Mouse (Mus musculus) neural tube, embryonic 15.5 days (tissue): Measurements from ENCODE around the gene Slc2a13. TPM values are rescaled to one million over a fixed set of nuclear protein-coding genes. Genes with fewer than 3 reads are reported as not detected.

Source experiments
- ATAC-seq: fragments of 200-750 bp; cut with Nextera tagmentation; 2 replicates; pipeline ENCODE4 v1.8.0; 2017; ENCODE audit warnings: mild to moderate bottlenecking, moderate TSS enrichment, moderate library complexity; ENCODE audit not compliant: low FRiP score
- H3K27ac ChIP-seq: fragments of 300-500 bp; sonication (generic); replicated peaks from 2 replicates; pipeline ENCODE4 v1.5.1; 2015; ENCODE audit warnings: mild to moderate bottlenecking, inconsistent platforms
- H3K27me3 ChIP-seq: fragments of 300-500 bp; sonication (generic); replicated peaks from 2 replicates; pipeline ENCODE4 v1.6.1; 2015; ENCODE audit warnings: inconsistent platforms
- H3K36me3 ChIP-seq: fragments of 300-500 bp; sonication (generic); 2 replicates; pipeline ENCODE4 v1.6.1; 2015; ENCODE audit warnings: inconsistent platforms
- H3K4me1 ChIP-seq: fragments of 300-500 bp; sonication (generic); 2 replicates; pipeline ENCODE4 v1.6.1; 2015; ENCODE audit warnings: inconsistent platforms
- H3K4me2 ChIP-seq: fragments of 300-500 bp; sonication (generic); 2 replicates; pipeline ENCODE4 v1.6.1; 2015; ENCODE audit warnings: inconsistent platforms, mild to moderate bottlenecking, moderate library complexity
- H3K4me3 ChIP-seq: fragments of 300-500 bp; sonication (generic); replicated peaks from 2 replicates; pipeline ENCODE4 v1.5.1; 2015; ENCODE audit warnings: mild to moderate bottlenecking, inconsistent platforms
- H3K9ac ChIP-seq: fragments of 300-500 bp; sonication (generic); replicated peaks from 2 replicates; pipeline ENCODE4 v1.6.1; 2015; ENCODE audit warnings: mild to moderate bottlenecking, inconsistent platforms
- H3K9me3 ChIP-seq: fragments of 300-500 bp; sonication (generic); replicated peaks from 2 replicates; pipeline ENCODE4 v1.6.1; 2016; ENCODE audit warnings: inconsistent platforms
- WGBS: fragments of 180-500 bp; shearing (Covaris S2); methylation state at CpG from one replicate; pipeline ENCODE4 v1.1.7; 2015; ENCODE audit warnings: mixed read lengths; 5-methylcytosine and 5-hydroxymethylcytosine counted together
- polyA plus RNA-seq: library from polyadenylated mRNA; unstranded; fragments of >200 nt; fragmentation: Nextera tagmentation; extraction: Ambion mirVana; gene quantifications from 2 replicates; pipeline ENCODE4 v1.2.1, GENCODE M21; 2015

Slc2a13 gene
- polyA plus RNA-seq, 1 experiment from 2014 or later: 4.7 TPM

DNA sequence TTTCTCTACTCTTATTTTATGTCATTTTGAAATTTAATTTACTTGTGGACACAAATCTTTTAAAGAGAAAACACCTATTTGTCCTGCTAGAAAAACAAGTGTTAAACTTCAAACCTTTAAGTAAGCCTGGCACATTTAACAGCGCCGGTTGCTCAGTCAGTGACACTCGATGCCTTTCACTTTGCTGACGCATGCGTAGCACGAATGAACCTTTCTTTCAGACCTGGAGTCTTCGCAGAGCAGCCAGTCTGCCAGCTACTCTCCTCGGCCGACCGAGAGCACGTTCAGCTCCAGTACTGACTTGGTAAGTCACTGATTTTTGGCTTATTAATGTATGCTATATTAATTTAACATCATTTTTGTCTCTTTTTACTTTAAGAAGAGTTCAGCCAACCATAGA is 315.9 kb downstream of the Slc2a13 start:
- no peaks in the 10 kb centered on the region for H3K9me3 ChIP-seq
- no peak for ATAC-seq
- no peak overlapping the region for H3K9ac ChIP-seq
- H3K36me3 ChIP-seq: no peaks in the 10 kb centered on the region
- H3K4me3 ChIP-seq: no peak overlapping the region
- no peaks in the 10 kb centered on the region for H3K27me3 ChIP-seq
- 77% methylated on average over 11 of the region's 11 CpGs for WGBS
- H3K4me2 ChIP-seq: no peak overlapping the region
- H3K4me1 ChIP-seq: no peaks in the 10 kb centered on the region
- no peak overlapping the region for H3K27ac ChIP-seq

DNA sequence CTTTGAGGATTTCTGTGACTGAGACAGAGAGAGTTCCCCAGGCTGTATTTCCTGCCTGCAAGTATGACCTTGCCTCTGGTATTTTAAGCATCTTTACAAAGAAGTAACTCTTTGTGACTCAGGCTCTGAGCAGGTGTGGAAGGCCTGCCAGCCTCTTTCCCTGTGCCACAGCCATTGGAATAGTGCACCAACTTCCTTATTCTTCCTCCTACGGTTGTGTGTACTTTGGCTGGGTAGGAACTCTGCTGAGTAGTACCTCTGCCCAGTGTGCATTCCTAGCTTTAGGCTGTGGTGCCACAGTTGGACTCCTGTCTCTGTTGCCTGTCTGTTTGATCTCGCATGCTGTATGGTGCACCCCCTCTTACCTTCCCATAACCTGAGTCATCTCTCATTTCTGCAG is 317.8 kb downstream of the Slc2a13 start:
- H3K4me1 ChIP-seq: no peaks in the 10 kb centered on the region
- 91% methylated on average over 2 of the region's 2 CpGs for WGBS
- H3K27ac ChIP-seq: no peak overlapping the region
- no peaks in the 10 kb centered on the region for H3K9me3 ChIP-seq
- no peaks in the 10 kb centered on the region for H3K27me3 ChIP-seq
- H3K4me3 ChIP-seq: no peak overlapping the region
- H3K36me3 ChIP-seq: no peaks in the 10 kb centered on the region
- ATAC-seq: no peak
- H3K9ac ChIP-seq: no peak overlapping the region
- H3K4me2 ChIP-seq: no peak overlapping the region

DNA sequence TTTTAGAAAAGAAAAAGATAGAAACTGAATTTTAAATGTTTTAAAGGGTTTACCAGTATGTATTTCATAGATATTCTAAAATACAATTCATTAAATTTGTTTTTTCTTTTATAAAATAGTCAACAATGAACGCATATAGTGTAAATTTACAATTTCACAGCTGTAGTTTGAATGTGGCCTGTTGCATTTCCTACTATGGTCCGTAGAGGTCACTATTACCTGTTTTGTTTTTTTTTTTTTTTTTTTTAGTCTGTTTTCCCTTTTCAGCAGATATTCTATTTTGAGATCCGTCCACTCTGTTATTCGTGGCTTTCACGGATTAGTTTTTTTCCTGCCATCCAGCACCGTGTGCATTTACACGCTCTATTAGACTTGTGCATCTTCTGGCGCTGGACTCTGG is 320.1 kb downstream of the Slc2a13 start:
- H3K9ac ChIP-seq: no peak overlapping the region
- H3K4me3 ChIP-seq: no peak overlapping the region
- H3K36me3 ChIP-seq: no peaks in the 10 kb centered on the region
- H3K27me3 ChIP-seq: no peaks in the 10 kb centered on the region
- H3K4me2 ChIP-seq: no peak overlapping the region
- ATAC-seq: no peak
- 62% methylated on average over 8 of the region's 8 CpGs for WGBS
- no peaks in the 10 kb centered on the region for H3K9me3 ChIP-seq
- no peaks in the 10 kb centered on the region for H3K4me1 ChIP-seq
- H3K27ac ChIP-seq: no peak overlapping the region

DNA sequence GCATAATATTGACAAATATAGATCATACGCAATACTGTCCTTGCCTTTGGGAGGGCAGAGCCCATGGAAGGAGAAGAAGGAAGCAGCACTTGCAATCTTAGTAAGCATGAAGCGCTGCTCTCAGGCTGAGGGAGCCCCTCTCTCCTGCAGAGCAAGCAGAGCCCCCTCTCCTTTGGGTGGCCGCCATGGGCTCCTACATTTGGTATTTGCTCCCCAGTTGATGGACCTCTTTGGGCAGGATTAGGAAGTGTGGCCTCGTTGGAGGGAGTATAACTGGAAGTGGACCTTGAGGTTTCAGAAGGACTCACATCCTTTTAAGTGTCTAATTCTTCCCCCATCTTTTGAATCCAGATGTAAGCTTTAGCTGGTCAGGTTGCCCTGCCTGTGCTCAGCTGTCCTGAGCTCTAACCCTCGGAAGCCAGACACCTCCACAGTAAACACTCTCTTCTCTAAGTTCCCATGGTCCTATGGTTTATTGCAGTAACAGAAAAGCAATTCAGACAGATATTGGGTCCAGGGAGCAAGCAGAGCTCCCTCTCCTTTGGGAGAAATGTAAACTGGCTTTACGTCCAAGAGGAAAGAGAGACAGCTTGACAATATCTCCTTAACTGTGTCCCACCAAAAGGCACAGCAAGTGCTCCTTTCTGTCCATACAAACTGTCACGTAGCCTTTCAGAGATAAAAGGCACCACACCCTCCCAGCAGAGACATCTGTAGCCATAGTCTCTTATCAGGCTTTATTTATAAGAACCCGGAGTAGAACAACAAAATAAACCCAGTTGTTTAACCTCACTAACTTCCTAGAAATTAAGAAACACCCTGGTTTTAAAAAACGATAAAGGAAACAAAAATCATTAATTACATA is 321.3 kb downstream of the Slc2a13 start:
- Histone ChIP-seq H3K4me3 (no peak overlapping the region), H3K27me3 (no peaks in the 10 kb centered on the region), H3K9ac (no peak overlapping the region), H3K4me1 (no peaks in the 10 kb centered on the region), H3K4me2 (no peak overlapping the region), H3K27ac (no peak overlapping the region), H3K9me3 (no peaks in the 10 kb centered on the region), H3K36me3 (no peaks in the 10 kb centered on the region)
- WGBS: 75% methylated on average over 9 of the region's 9 CpGs
- ATAC-seq: no peak

DNA sequence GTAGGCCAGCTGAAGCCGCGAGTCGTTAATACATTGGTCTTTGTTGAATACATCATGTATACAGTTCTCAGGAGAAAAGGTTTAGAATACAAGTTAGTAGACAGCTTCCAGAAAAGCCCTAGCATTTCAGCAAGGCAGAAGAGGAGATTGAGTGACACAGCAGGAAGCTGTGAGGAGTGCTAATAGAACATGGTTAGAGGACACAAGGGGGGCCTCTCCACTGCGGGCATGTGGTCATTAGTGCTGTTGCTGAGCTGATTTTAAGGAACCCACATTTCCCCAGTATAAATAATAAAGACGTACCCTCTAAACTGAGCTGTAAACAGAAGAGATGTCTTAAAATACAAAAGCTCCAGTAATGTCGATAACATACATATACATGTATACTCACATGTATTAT is 322.2 kb downstream of the Slc2a13 start:
- Histone ChIP-seq H3K4me2 (no peak overlapping the region), H3K9me3 (no peaks in the 10 kb centered on the region), H3K27ac (no peak overlapping the region), H3K9ac (no peak overlapping the region), H3K36me3 (no peaks in the 10 kb centered on the region), H3K4me1 (no peaks in the 10 kb centered on the region), H3K4me3 (no peak overlapping the region), H3K27me3 (no peaks in the 10 kb centered on the region)
- ATAC-seq: no peak
- 64% methylated on average over 6 of the region's 6 CpGs for WGBS

DNA sequence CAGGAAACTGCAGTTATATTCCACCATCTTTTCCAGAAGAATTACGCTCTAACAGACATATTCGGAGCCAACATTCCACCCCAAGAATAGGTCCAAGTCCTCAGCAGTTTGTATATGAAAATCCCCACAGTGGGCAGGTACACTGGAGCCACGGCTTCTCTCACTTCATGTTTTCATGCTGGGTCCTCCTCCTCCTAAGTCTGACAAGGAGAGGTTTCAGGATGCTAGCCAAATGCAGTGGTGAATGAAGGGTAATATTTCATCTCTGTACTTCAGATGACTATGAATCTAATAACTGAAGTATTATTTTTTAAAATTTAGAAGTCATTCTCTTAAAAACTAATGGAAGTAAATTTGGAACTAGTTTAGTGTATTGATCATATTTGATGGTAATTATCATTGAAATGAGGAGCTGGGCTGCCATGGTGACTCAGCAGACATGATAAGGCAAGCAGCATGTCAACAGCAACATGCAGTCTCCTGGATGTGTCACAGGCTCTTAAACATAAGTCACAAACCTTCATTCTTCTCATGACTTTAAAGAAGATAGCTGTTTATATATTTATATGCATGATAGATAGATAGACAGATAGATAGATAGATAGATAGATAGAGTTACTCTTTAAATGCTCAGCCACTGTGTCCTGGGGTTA is 332.3 kb downstream of the Slc2a13 start:
- Histone ChIP-seq H3K27me3 (no peaks in the 10 kb centered on the region), H3K4me2 (no peak overlapping the region), H3K36me3 (no peaks in the 10 kb centered on the region), H3K4me1 (no peaks in the 10 kb centered on the region), H3K9me3 (no peaks in the 10 kb centered on the region), H3K27ac (no peak overlapping the region), H3K4me3 (no peak overlapping the region), H3K9ac (no peak overlapping the region)
- no peak for ATAC-seq
- WGBS: 90% methylated on average over 3 of the region's 3 CpGs

DNA sequence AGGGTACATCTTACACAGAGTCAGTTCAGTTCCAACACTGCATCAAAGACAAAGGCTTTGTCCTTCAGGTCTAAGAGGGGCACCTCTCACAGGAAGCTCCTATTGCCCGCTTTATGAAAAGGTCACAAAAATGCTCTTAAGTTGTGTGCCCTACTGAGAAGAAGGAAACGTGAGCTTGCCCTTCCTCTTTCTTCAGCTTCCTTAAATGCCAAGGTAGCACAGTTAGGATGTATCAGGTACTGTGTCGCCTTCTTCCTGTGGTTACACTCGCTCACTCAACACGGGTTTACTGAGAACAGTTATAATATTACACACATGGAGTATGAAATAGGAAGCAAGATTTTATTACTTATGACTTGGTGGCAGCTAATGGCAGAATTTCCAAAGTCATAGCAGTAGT is 335.8 kb downstream of the Slc2a13 start:
- H3K9me3 ChIP-seq: no peaks in the 10 kb centered on the region
- ATAC-seq: no peak
- H3K9ac ChIP-seq: no peak overlapping the region
- no peaks in the 10 kb centered on the region for H3K36me3 ChIP-seq
- 90% methylated on average over 5 of the region's 5 CpGs for WGBS
- H3K4me1 ChIP-seq: no peaks in the 10 kb centered on the region
- no peak overlapping the region for H3K27ac ChIP-seq
- H3K4me2 ChIP-seq: no peak overlapping the region
- H3K27me3 ChIP-seq: no peaks in the 10 kb centered on the region
- H3K4me3 ChIP-seq: no peak overlapping the region

Other genes starting within 250 kb of the Slc2a13 start
- 1.7 and 1.8 TPM in 2 replicates for gene Lrrk2, start 99.9 kb upstream of the Slc2a13 start, polyA plus RNA-seq